Mouse (Mus musculus): Measurements from ENCODE around the gene Pdia2. TPM values are rescaled to one million over a fixed set of nuclear protein-coding genes. Genes with fewer than 3 reads are reported as not detected.

Gene Pdia2
- polyA plus RNA-seq (2016; fragmentation: Nextera tagmentation; extraction: Ambion mirVana) = 0.45 and 1.0 TPM in 2 replicates

- ATAC-seq (ENCODE audit: insufficient number of reproducible peaks, low FRiP score) = no peak
- no peak within 1 kb of the TSS for H3K27ac ChIP-seq (ENCODE audit: poor library complexity, severe bottlenecking)
- peaks cover 51% of the 10 kb centered on the region for H3K27me3 ChIP-seq (replicated peaks)
- WGBS = 56% methylated on average over 4 of the region's 4 CpGs
- H3K9me3 ChIP-seq (replicated peaks) = no peaks in the 10 kb centered on the region
- no peak within 1 kb of the TSS for H3K4me3 ChIP-seq
- peaks cover 41% of the 10 kb centered on the region for H3K36me3 ChIP-seq
- 0 out of 2 replicates have a peak within 1 kb of the TSS, but pooled peaks have one; percentile 5 for H3K4me2 ChIP-seq
- no peak within 1 kb of the TSS for H3K9ac ChIP-seq
- peaks cover 15% of the 10 kb centered on the region for H3K4me1 ChIP-seq (replicated peaks)
Measured at GRCm38 (mm10) chr17:26198892-26199291, at the start of gene Pdia2. Gene Pdia2 (minus strand): TSS chr17:26199087.

GRCm38 (mm10) chr17:26244101-26244841 is 45.4 kb upstream of the Pdia2 start, which contains the start of gene Fam234a:
Gene Fam234a (minus strand): TSS chr17:26244242.
- Histone ChIP-seq H3K4me2 (peak within 1 kb of the TSS; percentile 84), H3K9ac (peak within 1 kb of the TSS; percentile 77), H3K27me3 (replicated peaks) (no peaks in the 10 kb centered on the region), H3K4me3 (peak within 1 kb of the TSS; percentile 79), H3K27ac (ENCODE audit: poor library complexity, severe bottlenecking) (peak within 1 kb of the TSS; percentile 74), H3K9me3 (replicated peaks) (no peaks in the 10 kb centered on the region), H3K36me3 (no peaks in the 10 kb centered on the region), H3K4me1 (replicated peaks) (peaks cover 16% of the 10 kb centered on the region)
- WGBS = 7% methylated on average over 33 of the region's 33 CpGs
- peak; percentile 99 for ATAC-seq (ENCODE audit: insufficient number of reproducible peaks, low FRiP score)

- Histone ChIP-seq H3K4me1 (replicated peaks) (peaks cover 16% of the 10 kb centered on the region), H3K27ac (ENCODE audit: poor library complexity, severe bottlenecking) (peak overlapping the region; percentile 52), H3K9ac (peak overlapping the region; percentile 77), H3K27me3 (replicated peaks) (no peaks in the 10 kb centered on the region), H3K36me3 (no peaks in the 10 kb centered on the region), H3K9me3 (replicated peaks) (no peaks in the 10 kb centered on the region), H3K4me2 (peak overlapping the region; percentile 84), H3K4me3 (peak overlapping the region; percentile 79)
- peak; percentile 78 for ATAC-seq (ENCODE audit: insufficient number of reproducible peaks, low FRiP score)
- WGBS = 1% methylated on average over 32 of the region's 32 CpGs
Measured at GRCm38 (mm10) chr17:26243471-26244100, 44.7 kb upstream of the Pdia2 start.

GRCm38 (mm10) chr17:26240990-26241389 is 42.1 kb upstream of the Pdia2 start:
- Histone ChIP-seq H3K27ac (ENCODE audit: poor library complexity, severe bottlenecking) (no peak overlapping the region), H3K9ac (no peak overlapping the region), H3K4me3 (no peak overlapping the region), H3K4me2 (no peak overlapping the region), H3K4me1 (replicated peaks) (peaks cover 16% of the 10 kb centered on the region), H3K27me3 (replicated peaks) (no peaks in the 10 kb centered on the region), H3K36me3 (no peaks in the 10 kb centered on the region), H3K9me3 (replicated peaks) (no peaks in the 10 kb centered on the region)
- WGBS = 70% methylated on average over 6 of the region's 6 CpGs
- no peak for ATAC-seq (ENCODE audit: insufficient number of reproducible peaks, low FRiP score)

GRCm38 (mm10) chr17:26240120-26240790 is 41.4 kb upstream of the Pdia2 start:
- no peaks in the 10 kb centered on the region for H3K36me3 ChIP-seq
- WGBS = 46% methylated on average over 6 of the region's 6 CpGs
- no peak overlapping the region for H3K4me2 ChIP-seq
- no peak overlapping the region for H3K4me3 ChIP-seq
- no peak for ATAC-seq (ENCODE audit: insufficient number of reproducible peaks, low FRiP score)
- H3K9ac ChIP-seq = no peak overlapping the region
- H3K9me3 ChIP-seq (replicated peaks) = no peaks in the 10 kb centered on the region
- no peak overlapping the region for H3K27ac ChIP-seq (ENCODE audit: poor library complexity, severe bottlenecking)
- H3K27me3 ChIP-seq (replicated peaks) = no peaks in the 10 kb centered on the region
- peaks cover 16% of the 10 kb centered on the region for H3K4me1 ChIP-seq (replicated peaks)

GRCm38 (mm10) chr17:26239551-26239950 is 40.7 kb upstream of the Pdia2 start:
- WGBS = 61% methylated on average over 2 of the region's 2 CpGs
- ATAC-seq (ENCODE audit: insufficient number of reproducible peaks, low FRiP score) = no peak
- Histone ChIP-seq H3K4me3 (no peak overlapping the region), H3K9me3 (replicated peaks) (no peaks in the 10 kb centered on the region), H3K27me3 (replicated peaks) (no peaks in the 10 kb centered on the region), H3K9ac (no peak overlapping the region), H3K4me1 (replicated peaks) (peaks cover 15% of the 10 kb centered on the region), H3K4me2 (no peak overlapping the region), H3K27ac (ENCODE audit: poor library complexity, severe bottlenecking) (no peak overlapping the region), H3K36me3 (no peaks in the 10 kb centered on the region)

- H3K9ac ChIP-seq = no peak overlapping the region
- peaks cover 8% of the 10 kb centered on the region for H3K4me1 ChIP-seq (replicated peaks)
- no peaks in the 10 kb centered on the region for H3K9me3 ChIP-seq (replicated peaks)
- no peaks in the 10 kb centered on the region for H3K36me3 ChIP-seq
- no peak for ATAC-seq (ENCODE audit: insufficient number of reproducible peaks, low FRiP score)
- H3K4me2 ChIP-seq = no peak overlapping the region
- no peaks in the 10 kb centered on the region for H3K27me3 ChIP-seq (replicated peaks)
- H3K27ac ChIP-seq (ENCODE audit: poor library complexity, severe bottlenecking) = no peak overlapping the region
- no peak overlapping the region for H3K4me3 ChIP-seq
- 79% methylated on average over 10 of the region's 10 CpGs for WGBS
Measured at GRCm38 (mm10) chr17:26237667-26238066, 38.8 kb upstream of the Pdia2 start.

- Histone ChIP-seq H3K27ac (ENCODE audit: poor library complexity, severe bottlenecking) (no peak overlapping the region), H3K4me3 (no peak overlapping the region), H3K27me3 (replicated peaks) (no peaks in the 10 kb centered on the region), H3K36me3 (no peaks in the 10 kb centered on the region), H3K9ac (no peak overlapping the region), H3K9me3 (replicated peaks) (no peaks in the 10 kb centered on the region), H3K4me2 (no peak overlapping the region), H3K4me1 (replicated peaks) (no peaks in the 10 kb centered on the region)
- 61% methylated on average over 13 of the region's 13 CpGs for WGBS
- ATAC-seq (ENCODE audit: insufficient number of reproducible peaks, low FRiP score) = no peak
Measured at GRCm38 (mm10) chr17:26235077-26235815, 36.4 kb upstream of the Pdia2 start.

- 88% methylated on average over 8 of the region's 8 CpGs for WGBS
- Histone ChIP-seq H3K9me3 (replicated peaks) (no peaks in the 10 kb centered on the region), H3K4me2 (no peak overlapping the region), H3K9ac (no peak overlapping the region), H3K36me3 (no peaks in the 10 kb centered on the region), H3K27ac (ENCODE audit: poor library complexity, severe bottlenecking) (no peak overlapping the region), H3K4me1 (replicated peaks) (no peaks in the 10 kb centered on the region), H3K27me3 (replicated peaks) (no peaks in the 10 kb centered on the region), H3K4me3 (no peak overlapping the region)
- ATAC-seq (ENCODE audit: insufficient number of reproducible peaks, low FRiP score) = no peak
Measured at GRCm38 (mm10) chr17:26234386-26234785, 35.5 kb upstream of the Pdia2 start.

GRCm38 (mm10) chr17:26232863-26233262 is 34.0 kb upstream of the Pdia2 start:
- 69% methylated on average over 8 of the region's 8 CpGs for WGBS
- Histone ChIP-seq H3K4me3 (no peak overlapping the region), H3K9ac (no peak overlapping the region), H3K4me2 (no peak overlapping the region), H3K9me3 (replicated peaks) (no peaks in the 10 kb centered on the region), H3K27me3 (replicated peaks) (no peaks in the 10 kb centered on the region), H3K36me3 (no peaks in the 10 kb centered on the region), H3K27ac (ENCODE audit: poor library complexity, severe bottlenecking) (no peak overlapping the region), H3K4me1 (replicated peaks) (no peaks in the 10 kb centered on the region)
- no peak for ATAC-seq (ENCODE audit: insufficient number of reproducible peaks, low FRiP score)

GRCm38 (mm10) chr17:26231156-26231555 is 32.3 kb upstream of the Pdia2 start:
- whole genome bisulfite sequencing = 83% methylated on average over 5 of the region's 5 CpGs

More at GRCm38 (mm10) chr17:26231156-26231555, 32.3 kb upstream of the Pdia2 start:
- ATAC-seq (ENCODE audit: insufficient number of reproducible peaks, low FRiP score) = no peak
- Histone ChIP-seq H3K4me1 (replicated peaks) (no peaks in the 10 kb centered on the region), H3K9me3 (replicated peaks) (no peaks in the 10 kb centered on the region), H3K9ac (no peak overlapping the region), H3K4me3 (no peak overlapping the region), H3K4me2 (no peak overlapping the region), H3K36me3 (no peaks in the 10 kb centered on the region), H3K27ac (ENCODE audit: poor library complexity, severe bottlenecking) (no peak overlapping the region), H3K27me3 (replicated peaks) (no peaks in the 10 kb centered on the region)
